Mouse (Mus musculus) small intestine, adult 2 months (tissue): ENCODE data around the gene Tnfrsf11a. TPM values are rescaled to one million over a fixed set of nuclear protein-coding genes. Genes with fewer than 3 reads are reported as not detected.
"Not testable (repeated sequence)": the region's sequence is repeated elsewhere in the genome, so short reads cannot be mapped to it uniquely, and the experiment has no call there.

ENCODE experiments used
- H3K27ac ChIP-seq: fragments of 200-500 bp; 2 replicates; pipeline ENCODE4 v1.5.1; 2012; ENCODE audit warnings: low read depth, low read length, control low read depth, inconsistent platforms; ENCODE audit not compliant: insufficient read depth
- H3K27me3 ChIP-seq: fragments of 200-500 bp; 2 replicates; pipeline ENCODE4 v1.6.1; 2012; ENCODE audit warnings: mild to moderate bottlenecking, moderate library complexity, low read length, inconsistent platforms; ENCODE audit not compliant: control insufficient read depth, insufficient read depth
- H3K36me3 ChIP-seq: fragments of 200-500 bp; 2 replicates; pipeline ENCODE4 v1.6.1; 2012; ENCODE audit warnings: mild to moderate bottlenecking, low read length, control low read depth, inconsistent platforms; ENCODE audit not compliant: control insufficient read depth, insufficient read depth
- H3K4me1 ChIP-seq: fragments of 200-500 bp; 2 replicates; pipeline ENCODE4 v1.6.1; 2012; ENCODE audit warnings: low read length, inconsistent platforms, mixed read lengths; ENCODE audit not compliant: control insufficient read depth, insufficient read depth, insufficient read length
- H3K4me3 ChIP-seq: fragments of 200-500 bp; 2 replicates; pipeline ENCODE4 v1.5.1; 2012; ENCODE audit warnings: low read depth, mild to moderate bottlenecking, control low read depth, inconsistent platforms, low read length, moderate library complexity
- CTCF ChIP-seq: fragments of 200-500 bp; IDR thresholded peaks from 2 replicates; pipeline ENCODE4 v1.5.1; 2012; ENCODE audit warnings: low read depth, mild to moderate bottlenecking, control low read depth, inconsistent platforms, low read length, moderate library complexity, mixed read lengths; ENCODE audit not compliant: insufficient replicate concordance, insufficient read length; ENCODE audit errors: extremely low read depth
- POLR2A ChIP-seq: fragments of 200-500 bp; IDR thresholded peaks from 2 replicates; pipeline ENCODE4 v1.6.1; 2012; ENCODE audit warnings: low read depth, mild to moderate bottlenecking, control low read depth, inconsistent platforms, low read length, moderate library complexity
- WGBS: fragments of 180-500 bp; shearing (Covaris S2); methylation state at CpG from one replicate; pipeline ENCODE4 v1.1.7; 2018; 5-methylcytosine and 5-hydroxymethylcytosine counted together
- polyA plus RNA-seq: library from polyadenylated mRNA; depleted of rRNA; stranded (reverse); fragments of >200 nt; gene quantifications from 2 replicates; pipeline ENCODE4 v1.2.3, GENCODE M21; 2012

The Tnfrsf11a gene
- polyA plus RNA-seq, 1 experiment: 47.7 TPM

- 60% methylated on average over 4 of the region's 4 CpGs for WGBS
- no peaks in the 10 kb centered on the region for H3K27me3 ChIP-seq
- TF ChIP-seq POLR2A: no peak
- peaks cover 33% of the 10 kb centered on the region for H3K36me3 ChIP-seq
- H3K4me1 ChIP-seq: peaks cover 4% of the 10 kb centered on the region; the same call in 1 of the 2 replicates
- H3K4me3 ChIP-seq: no peak overlapping the region
- H3K27ac ChIP-seq: peak overlapping the region; percentile 79; the same call in 1 of the 2 replicates
These were observed 32.3 kb upstream of the Tnfrsf11a start for GRCm38 (mm10) chr1:105748091-105748799.

- no peak for TF ChIP-seq POLR2A
- no peak for TF ChIP-seq CTCF
- H3K36me3 ChIP-seq: peaks cover 21% of the 10 kb centered on the region
- no peak overlapping the region for H3K27ac ChIP-seq
- WGBS: 69% methylated on average over 4 of the region's 4 CpGs
- H3K27me3 ChIP-seq: no peaks in the 10 kb centered on the region
- H3K4me3 ChIP-seq: no peak overlapping the region
- H3K4me1 ChIP-seq: peaks cover 4% of the 10 kb centered on the region; the same call in 1 of the 2 replicates
These were observed 28.3 kb upstream of the Tnfrsf11a start for GRCm38 (mm10) chr1:105752196-105752595.

GRCm38 (mm10) chr1:105752944-105753343 lies 27.6 kb upstream of the Tnfrsf11a start:
- no peak overlapping the region for H3K27ac ChIP-seq
- TF ChIP-seq POLR2A: no peak
- no peak for TF ChIP-seq CTCF
- peaks cover 2% of the 10 kb centered on the region; the same call in 1 of the 2 replicates for H3K4me1 ChIP-seq
- no peak overlapping the region for H3K4me3 ChIP-seq
- 92% methylated on average over 1 of the region's 1 CpGs for WGBS
- peaks cover 21% of the 10 kb centered on the region for H3K36me3 ChIP-seq
- no peaks in the 10 kb centered on the region for H3K27me3 ChIP-seq

DNA sequence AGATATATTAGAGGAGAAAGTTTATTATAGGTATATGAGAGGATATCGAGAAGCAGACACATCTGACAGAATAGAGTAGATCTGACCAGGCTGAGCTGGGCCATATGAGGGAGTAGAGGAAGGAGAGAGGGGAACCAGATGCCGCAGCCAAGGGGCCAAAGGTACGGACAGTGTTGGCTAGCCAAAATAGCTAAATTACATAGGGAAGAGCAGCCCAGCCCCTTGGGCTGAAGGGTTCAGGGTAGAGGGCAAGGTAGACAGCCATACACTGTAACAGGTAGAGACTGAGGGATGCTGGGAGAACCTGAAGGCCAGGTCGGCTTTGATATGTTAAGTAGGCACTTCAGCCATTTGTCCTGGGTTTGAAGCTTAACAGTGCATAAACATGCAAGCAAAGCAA lies 21.7 kb upstream of the Tnfrsf11a start:
- Histone ChIP-seq H3K4me1 (peaks cover 6% of the 10 kb centered on the region; the same call in 1 of the 2 replicates), H3K4me3 (no peak overlapping the region), H3K27ac (peak overlapping the region; percentile 69), H3K27me3 (no peaks in the 10 kb centered on the region), H3K36me3 (peaks cover 3% of the 10 kb centered on the region)
- no peak for TF ChIP-seq CTCF
- no peak for TF ChIP-seq POLR2A
- 84% methylated on average over 4 of the region's 4 CpGs for WGBS

DNA sequence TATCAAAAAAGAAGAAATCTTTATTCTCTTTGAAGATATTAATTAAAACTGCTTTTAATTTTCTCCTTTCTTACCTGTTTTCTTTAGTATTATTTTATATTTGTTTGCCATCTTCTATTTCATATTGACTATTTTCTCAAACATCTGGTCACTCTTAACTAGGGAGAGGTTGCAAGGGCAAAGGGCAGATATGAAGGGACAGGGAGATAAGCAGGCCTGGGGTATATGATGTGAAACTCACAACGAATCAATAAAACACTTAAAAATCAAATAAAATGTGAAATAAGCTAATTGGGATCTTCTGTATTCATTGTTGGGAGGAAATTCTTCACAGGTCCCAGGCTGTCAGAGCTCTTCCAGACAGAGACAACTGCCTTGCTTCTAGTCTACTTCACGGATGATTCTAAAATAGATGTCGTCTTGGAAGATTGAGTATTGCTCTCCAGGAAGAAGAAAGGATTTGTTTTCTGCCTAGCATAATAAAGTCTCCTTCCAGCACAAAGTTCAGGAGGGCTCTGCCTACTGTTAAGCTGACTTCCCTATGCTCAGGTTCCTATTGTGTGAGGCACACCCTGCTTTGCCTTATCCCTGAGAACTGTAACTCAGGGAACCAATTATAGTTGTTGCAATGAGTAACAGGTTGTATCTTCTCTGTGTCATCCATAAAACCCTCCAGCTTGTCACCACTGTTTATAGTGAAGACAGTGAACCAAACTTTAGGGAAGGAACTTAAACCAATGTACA lies 20.9 kb upstream of the Tnfrsf11a start:
- Histone ChIP-seq H3K27me3 (no peaks in the 10 kb centered on the region), H3K27ac (peak overlapping the region; percentile 92)

DNA sequence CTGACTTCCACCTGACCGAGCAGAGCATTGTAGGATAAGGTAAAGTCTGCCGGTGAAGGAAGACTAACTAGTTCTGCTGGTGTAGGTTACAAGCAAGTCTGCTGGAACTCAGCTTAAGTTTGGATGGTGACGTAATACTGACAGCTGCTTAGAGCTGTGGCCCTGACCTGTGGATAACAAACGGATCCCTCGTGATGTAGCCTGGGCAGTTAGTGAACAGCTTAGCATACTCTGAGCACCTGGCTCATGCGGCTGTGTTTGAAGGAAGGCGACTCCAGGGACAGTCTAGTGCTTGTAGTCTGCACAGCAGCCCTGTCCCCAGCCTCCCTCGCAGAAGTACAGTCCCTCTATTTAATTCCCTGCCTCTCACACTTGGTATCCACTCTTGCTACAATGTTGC lies 14.9 kb upstream of the Tnfrsf11a start:
- H3K27me3 ChIP-seq: no peaks in the 10 kb centered on the region
- no peak overlapping the region for H3K27ac ChIP-seq
- peaks cover 5% of the 10 kb centered on the region; the same call in 1 of the 2 replicates for H3K4me1 ChIP-seq
- WGBS: 63% methylated on average over 8 of the region's 8 CpGs
- no peaks in the 10 kb centered on the region for H3K36me3 ChIP-seq
- H3K4me3 ChIP-seq: no peak overlapping the region
- no peak for TF ChIP-seq POLR2A
- no peak for TF ChIP-seq CTCF

More for the DNA sequence above, 20.9 kb upstream of the Tnfrsf11a start:
- Histone ChIP-seq H3K4me1 (peaks cover 6% of the 10 kb centered on the region; the same call in 1 of the 2 replicates), H3K36me3 (no peaks in the 10 kb centered on the region), H3K4me3 (no peak overlapping the region)
- 24% methylated on average over 3 of the region's 3 CpGs for WGBS
- TF ChIP-seq POLR2A (no peak), CTCF (no peak)

- not testable (repeated sequence) for H3K4me1 ChIP-seq, H3K4me3 ChIP-seq, H3K27me3 ChIP-seq, H3K27ac ChIP-seq, H3K36me3 ChIP-seq
- WGBS: 90% methylated on average over 9 of the region's 9 CpGs
These were observed 14.4 kb upstream of the Tnfrsf11a start for GRCm38 (mm10) chr1:105766099-105766498.
